Mouse (Mus musculus) 3134 (cell line): ENCODE results near the gene Adamts20.
"Not testable (repeated sequence)": the region's sequence is repeated elsewhere in the genome, so short reads cannot be mapped to it uniquely, and the experiment has no call there.

ENCODE experiments used
- DNase-seq: peaks from one replicate; pipeline ENCODE4 v3.0.0-alpha.2; 2011; ENCODE audit warnings: low spot score; ENCODE audit not compliant: insufficient read length; ENCODE audit errors: extremely low read depth

The Adamts20 gene

DNA sequence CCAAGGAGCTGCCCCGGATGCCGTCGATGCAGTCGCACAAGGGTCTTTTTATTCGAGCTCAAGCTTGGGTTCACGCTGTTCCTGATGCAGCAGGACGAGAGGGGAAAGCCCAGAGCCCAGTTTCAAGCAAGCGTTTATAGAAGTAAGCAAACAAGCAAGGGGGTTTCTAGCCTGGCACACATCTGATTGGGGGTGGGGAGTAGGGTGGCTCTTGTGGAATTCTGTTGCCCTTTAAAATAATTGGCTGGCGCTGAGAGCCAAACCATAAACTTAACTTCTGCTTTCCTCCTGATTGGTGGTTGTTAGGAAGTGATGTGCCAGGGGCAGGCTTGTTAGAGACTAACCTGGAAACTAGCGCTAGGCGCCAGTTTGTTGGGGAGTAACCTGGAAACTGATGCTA is at the start of gene Adamts20:
Adamts20 (minus strand) TSS at position 101 of the 400 bp plus-strand sequence.
- DNase-seq: no peak

- DNase-seq: peak; percentile 25
Measured at GRCm38 (mm10) chr15:94503451-94504215, 38.4 kb upstream of the Adamts20 start.

DNA sequence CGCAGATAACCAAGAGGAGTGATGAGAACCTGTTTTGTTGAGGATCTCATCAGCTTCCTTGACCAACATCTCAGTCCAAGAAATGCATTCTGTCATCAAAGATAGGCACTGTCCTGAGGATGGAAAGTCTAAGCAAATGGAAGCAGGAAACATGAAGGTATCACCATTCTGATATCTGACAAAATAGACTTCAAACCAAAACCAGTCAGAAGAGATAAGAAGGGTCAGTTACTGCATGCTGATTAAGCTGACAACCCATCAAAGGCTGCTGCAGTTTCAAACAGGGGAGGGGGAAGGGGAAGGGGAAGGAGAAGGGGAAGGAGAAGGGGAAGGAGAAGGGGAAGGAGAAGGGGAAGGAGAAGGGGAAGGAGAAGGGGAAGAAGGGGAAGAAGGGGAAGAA is 34.0 kb upstream of the Adamts20 start:
- no peak for DNase-seq

GRCm38 (mm10) chr15:94495936-94496335 is 30.7 kb upstream of the Adamts20 start:
- no peak for DNase-seq

DNA sequence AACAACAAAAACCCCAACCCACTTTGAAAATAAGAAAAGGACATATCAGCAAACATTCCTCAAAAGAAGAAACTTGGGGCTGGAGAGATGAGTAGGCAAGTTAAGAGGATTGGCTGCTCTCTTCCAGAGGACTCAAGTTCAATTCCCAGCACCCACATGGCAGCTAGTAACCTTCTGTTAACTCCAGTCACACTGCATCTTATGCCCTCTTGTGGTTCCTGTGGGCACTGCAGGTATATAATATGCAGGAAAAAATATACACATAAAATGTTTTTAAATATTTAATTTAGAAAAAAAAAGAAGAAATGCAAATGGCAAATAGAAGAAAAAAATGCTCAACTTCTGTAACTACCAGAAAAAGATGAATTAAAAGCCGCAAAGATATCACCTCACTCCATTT is 29.2 kb upstream of the Adamts20 start:
- no peak for DNase-seq

- DNase-seq: no peak
Measured at GRCm38 (mm10) chr15:94489433-94489832, 24.2 kb upstream of the Adamts20 start.

GRCm38 (mm10) chr15:94488028-94488427 is 22.8 kb upstream of the Adamts20 start:
- DNase-seq: not testable (repeated sequence)

GRCm38 (mm10) chr15:94482555-94482954 is 17.3 kb upstream of the Adamts20 start:
- no peak for DNase-seq

DNA sequence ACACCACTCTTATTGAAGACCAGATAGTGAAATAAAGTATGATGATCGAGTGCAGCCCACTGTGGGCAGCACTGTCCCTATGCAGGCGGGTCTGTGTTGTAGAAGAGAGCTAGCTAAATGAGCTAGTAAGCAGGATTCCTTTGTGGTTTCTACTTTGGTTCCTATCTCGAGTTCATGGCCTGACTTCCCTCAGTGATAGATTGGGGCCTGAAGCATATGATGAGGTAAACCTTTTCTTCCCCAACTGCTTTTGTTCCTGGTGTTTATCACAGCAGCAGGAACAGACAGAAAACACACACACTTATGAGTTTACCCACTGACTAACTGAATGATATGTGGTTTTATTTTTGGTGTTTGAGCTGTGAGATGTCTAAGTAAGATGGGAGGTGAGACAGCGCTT is 15.6 kb upstream of the Adamts20 start:
- DNase-seq: no peak

GRCm38 (mm10) chr15:94480248-94480647 is 15.0 kb upstream of the Adamts20 start:
- no peak for DNase-seq

DNA sequence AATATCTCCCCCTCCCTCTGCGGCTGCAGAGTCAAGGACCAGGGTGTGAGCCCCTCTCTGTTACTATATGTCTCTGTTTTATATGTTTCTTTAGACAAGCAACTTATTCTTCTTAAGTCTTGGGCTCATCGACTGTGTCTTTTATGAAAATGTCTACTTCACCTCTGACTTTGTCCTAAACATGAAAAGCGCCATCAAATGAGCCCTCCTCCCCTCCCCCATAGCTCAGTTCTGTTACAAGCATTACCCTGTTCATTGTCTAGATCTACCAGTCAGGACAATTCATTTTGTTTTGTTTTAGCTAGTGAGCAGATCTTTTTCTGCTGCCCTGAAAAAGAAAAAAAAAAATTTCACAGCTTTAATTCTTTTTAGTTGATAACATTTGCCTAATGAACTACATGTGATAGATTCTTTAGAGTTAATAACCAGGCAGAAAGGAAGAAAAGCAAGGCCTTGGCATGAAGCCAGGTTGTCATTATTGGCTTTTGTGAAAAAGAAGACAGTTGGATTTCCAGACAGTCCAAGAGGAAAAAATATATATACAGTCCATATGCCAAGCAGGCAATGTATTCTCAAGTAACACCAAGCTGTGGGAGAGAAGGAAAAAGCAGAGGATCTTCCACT is 14.4 kb upstream of the Adamts20 start:
- no peak for DNase-seq

DNA sequence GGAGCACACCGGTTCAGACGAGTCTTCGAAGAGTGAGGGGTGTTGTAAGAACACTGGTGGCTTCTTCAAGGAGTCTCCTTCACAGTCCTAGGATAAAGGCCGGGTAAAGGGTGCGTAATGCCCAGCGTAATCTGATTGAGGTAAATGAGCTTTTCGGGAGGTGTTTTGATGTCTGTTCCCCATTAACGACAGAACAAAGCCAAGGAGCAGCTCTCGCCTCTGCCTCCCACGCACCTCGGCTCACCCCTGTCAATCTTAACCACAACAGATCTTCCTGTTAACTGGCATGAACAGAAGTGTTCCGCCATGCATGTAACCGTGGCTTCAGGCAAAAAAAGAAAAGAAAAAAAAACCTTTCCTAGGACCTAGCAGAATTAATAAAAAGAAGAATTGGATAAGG is 13.5 kb upstream of the Adamts20 start:
- no peak for DNase-seq

- no peak for DNase-seq
Measured at GRCm38 (mm10) chr15:94477287-94477686, 12.1 kb upstream of the Adamts20 start.

GRCm38 (mm10) chr15:94475975-94476374 is 10.8 kb upstream of the Adamts20 start:
- no peak for DNase-seq

GRCm38 (mm10) chr15:94470361-94470760 is 5.1 kb upstream of the Adamts20 start:
- no peak for DNase-seq

- DNase-seq: no peak
Measured at GRCm38 (mm10) chr15:94464881-94465280, 337 bp downstream of the Adamts20 start.

- no peak for DNase-seq
Measured at GRCm38 (mm10) chr15:94463251-94463650, 2.0 kb downstream of the Adamts20 start.

DNA sequence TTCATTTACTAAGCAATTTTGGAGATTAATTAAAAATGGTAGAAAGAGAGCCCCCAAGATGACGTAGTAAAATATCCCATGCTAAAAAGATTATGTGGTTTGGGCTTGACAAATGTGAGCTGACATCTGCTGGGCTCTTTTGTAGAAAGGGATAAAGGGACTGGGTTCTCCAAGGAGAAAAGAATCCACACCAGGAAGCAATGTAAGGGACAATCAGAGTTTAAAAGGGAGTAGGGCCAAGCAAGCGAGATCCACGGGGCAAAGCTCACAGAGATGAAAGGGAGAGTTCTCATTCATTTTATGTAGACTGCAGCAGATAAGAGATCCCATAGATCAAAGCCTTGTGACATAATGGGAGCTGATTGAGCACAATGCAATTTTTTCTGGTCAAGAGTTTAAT is 3.0 kb downstream of the Adamts20 start:
- DNase-seq: no peak

- no peak for DNase-seq
Measured at GRCm38 (mm10) chr15:94461166-94461565, 4.1 kb downstream of the Adamts20 start.

GRCm38 (mm10) chr15:94457636-94458390 is 7.4 kb downstream of the Adamts20 start:
- DNase-seq: no peak

DNA sequence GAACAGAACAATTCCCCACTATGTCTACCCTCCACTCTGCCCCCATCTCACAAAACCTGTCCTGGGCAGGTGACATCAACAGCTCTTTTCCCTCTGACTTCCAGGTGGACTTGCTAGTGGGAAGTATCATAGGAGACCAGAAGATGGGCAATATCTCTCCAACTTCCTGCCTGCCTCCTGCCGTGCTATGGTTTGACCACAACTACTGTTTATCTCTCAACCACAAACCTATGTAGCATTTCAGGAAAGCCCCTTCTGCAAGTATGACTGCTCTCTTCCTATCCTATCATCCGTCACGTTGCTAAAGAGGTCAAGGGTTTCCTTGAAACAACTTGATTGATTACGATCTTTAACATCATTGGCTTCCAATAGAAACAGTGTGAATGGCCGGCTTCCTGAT is 12.4 kb downstream of the Adamts20 start:
- DNase-seq: no peak

GRCm38 (mm10) chr15:94451600-94451999 is 13.6 kb downstream of the Adamts20 start:
- DNase-seq: no peak
